Mouse (Mus musculus): ENCODE data around the gene Rcsd1. TPM values are rescaled to one million over a fixed set of nuclear protein-coding genes. Genes with fewer than 3 reads are reported as not detected.
"Not testable (repeated sequence)": the region's sequence is repeated elsewhere in the genome, so short reads cannot be mapped to it uniquely, and the experiment has no call there.

The Rcsd1 gene
- total RNA-seq, 2 experiments from 2014 or later: 112 to 114 TPM

- intact Hi-C loops (cut with DNase I): no loop called here
- DNase-seq: no peak
Observed at GRCm38 (mm10) chr1:165695392-165696014, 14.1 kb downstream of the Rcsd1 start.

- peak in 1 of 2 experiments; percentile 13 for DNase-seq
- intact Hi-C loops (cut with DNase I): no loop called here
Observed at GRCm38 (mm10) chr1:165693856-165694255, 15.7 kb downstream of the Rcsd1 start.

DNA sequence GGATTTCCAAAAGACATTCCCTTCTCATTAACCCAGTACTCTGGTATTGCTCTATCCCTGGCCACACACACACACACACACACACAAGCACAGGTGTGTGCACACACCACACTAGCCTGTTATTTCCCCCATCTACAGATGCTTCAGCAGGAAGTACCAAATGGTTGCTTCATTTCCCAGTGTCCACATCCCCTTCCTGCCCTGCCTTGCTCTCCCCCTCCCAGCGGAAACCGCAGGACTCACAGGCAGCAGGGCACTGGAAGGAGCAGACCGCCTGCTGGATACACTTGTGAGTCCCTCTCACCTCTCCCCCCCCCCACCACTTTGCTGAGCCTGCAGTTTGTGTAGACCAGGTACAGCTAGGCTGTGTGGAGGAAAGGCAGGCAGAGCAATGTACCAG lies 18.0 kb downstream of the Rcsd1 start:
- peak; percentile 73 to 76 for DNase-seq
- intact Hi-C loops (cut with DNase I): no loop called here

GRCm38 (mm10) chr1:165689845-165690244 lies 19.7 kb downstream of the Rcsd1 start:
- intact Hi-C loops (cut with DNase I): no loop called here
- DNase-seq: peak in 1 of 2 experiments; percentile 28

DNA sequence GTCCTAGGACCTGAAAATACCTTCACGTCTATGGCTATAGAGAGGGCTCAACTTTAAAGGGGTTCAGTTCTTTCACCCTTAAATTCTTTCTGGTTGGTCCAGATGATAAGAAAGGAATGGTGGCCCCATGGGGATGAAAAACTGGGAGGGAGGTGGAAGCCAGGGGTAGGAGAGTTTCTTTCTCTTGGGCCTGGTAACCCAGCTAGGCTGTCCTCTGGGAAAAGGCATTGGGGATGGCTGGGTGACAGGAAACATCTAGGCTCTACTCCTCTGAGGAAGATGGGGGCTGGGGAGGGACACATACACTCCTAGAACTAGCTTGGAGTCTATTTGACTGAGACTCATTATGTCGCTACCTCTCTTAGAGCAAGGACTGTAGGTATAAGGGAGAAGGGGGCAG lies 21.7 kb downstream of the Rcsd1 start:
- no peak for DNase-seq
- intact Hi-C loops (cut with DNase I): no loop called here

GRCm38 (mm10) chr1:165686963-165687362 lies 22.6 kb downstream of the Rcsd1 start:
- intact Hi-C loops (cut with DNase I): no loop called here
- peak in 1 of 2 experiments; percentile 58 for DNase-seq

- DNase-seq: no peak
- intact Hi-C loops (cut with DNase I): no loop called here
Observed at GRCm38 (mm10) chr1:165686349-165686748, 23.2 kb downstream of the Rcsd1 start.

DNA sequence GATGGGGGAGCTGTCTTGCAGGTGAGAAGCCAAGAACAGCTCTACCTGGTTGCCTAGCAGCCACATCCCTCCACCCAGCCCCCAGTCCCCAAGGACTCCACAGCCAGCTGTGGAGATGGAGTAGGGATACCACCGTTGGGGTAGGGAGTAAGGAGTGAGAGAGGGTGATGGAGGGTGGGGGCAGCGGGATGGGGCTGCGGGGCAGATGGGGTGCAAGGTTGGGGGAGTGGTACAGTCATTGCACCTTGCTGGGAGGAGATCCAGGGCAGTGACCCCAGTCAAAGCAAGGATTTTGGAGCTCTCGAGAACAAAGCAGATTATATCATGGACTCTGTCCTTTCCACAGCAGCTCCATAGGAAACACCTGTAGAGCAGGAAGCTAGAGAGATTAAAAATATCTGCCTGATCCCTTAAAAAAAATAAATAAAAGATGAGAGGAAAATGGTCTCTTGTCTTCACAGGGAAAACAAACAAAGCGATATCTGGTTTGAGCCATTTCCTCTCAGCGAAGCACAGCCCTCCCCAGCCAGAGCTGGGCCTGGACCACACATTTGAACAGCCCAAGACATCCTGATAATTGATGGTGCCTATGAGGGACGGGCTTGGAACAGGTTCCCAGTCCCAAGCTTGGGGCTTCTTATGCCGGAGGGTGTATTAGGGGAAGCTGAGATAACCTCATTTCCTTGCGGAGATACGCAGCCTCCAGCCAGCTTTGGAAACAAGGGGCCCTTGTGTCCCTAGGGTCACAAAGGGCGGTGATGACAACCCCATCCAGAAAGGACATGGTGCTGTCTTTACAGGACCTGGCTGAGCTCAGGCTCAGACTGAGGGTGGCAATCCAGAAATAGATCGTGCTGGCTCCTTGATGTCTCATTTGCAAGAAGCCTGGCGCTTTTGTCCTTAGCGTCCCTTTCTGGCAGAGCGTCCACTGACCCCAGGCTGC lies 25.0 kb downstream of the Rcsd1 start:
- intact Hi-C loops (cut with DNase I): loop anchor here (2.0 kb wide), 1 partner anchor 22 kb away; no protein-coding TSS in a partner anchor
- peak; percentile 67 to 77 for DNase-seq

DNA sequence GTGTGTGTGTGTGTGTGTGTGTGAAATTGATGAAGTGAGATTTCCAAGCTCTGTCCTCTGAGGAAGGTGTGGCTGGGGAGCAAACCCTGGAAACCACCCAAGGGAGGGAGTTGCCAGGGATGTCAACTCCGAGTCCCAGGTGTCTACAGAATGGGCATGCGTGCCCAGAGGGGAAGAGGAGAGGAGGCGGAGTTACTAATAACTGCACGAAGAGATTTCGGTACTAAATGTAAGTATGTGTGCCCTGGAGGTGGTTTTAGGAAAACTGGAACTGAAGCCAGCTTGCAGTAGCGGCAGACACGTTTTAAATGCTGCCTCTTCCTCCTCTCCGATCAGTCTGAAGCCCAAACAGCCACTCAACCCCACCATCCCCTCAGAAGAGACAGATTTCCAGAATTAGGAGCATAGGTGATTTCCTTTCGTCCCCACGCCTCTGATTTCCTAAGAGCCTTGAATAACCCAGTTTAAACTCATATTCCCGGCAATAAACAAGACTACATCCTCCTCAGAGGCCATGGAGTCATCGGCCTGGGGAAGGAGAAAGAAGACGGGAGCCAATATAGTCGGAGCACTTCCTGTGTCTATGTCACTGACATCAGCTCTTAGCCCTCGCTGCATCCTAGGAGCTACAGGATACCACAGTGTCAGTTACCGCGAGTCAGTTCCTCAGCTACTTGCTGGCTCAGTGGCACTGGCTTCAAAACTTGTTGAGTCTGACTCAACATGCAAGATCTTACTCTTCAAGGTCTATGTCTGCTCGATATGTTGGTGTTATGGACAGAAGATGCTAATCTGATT lies 27.3 kb downstream of the Rcsd1 start:
- no peak for DNase-seq
- intact Hi-C loops (cut with DNase I): no loop called here

GRCm38 (mm10) chr1:165681045-165681794 lies 28.3 kb downstream of the Rcsd1 start:
- intact Hi-C loops (cut with DNase I): no loop called here
- DNase-seq: no peak

- DNase-seq; intact Hi-C loops (cut with DNase I): not testable (repeated sequence)
Observed at GRCm38 (mm10) chr1:165680086-165680485, 29.5 kb downstream of the Rcsd1 start.

GRCm38 (mm10) chr1:165679618-165679997 lies 29.9 kb downstream of the Rcsd1 start:
- no peak for DNase-seq
- intact Hi-C loops (cut with DNase I): loop anchor here (2.0 to 10.0 kb wide), 2 partner anchors 17 to 195 kb away; no protein-coding TSS in a partner anchor

DNA sequence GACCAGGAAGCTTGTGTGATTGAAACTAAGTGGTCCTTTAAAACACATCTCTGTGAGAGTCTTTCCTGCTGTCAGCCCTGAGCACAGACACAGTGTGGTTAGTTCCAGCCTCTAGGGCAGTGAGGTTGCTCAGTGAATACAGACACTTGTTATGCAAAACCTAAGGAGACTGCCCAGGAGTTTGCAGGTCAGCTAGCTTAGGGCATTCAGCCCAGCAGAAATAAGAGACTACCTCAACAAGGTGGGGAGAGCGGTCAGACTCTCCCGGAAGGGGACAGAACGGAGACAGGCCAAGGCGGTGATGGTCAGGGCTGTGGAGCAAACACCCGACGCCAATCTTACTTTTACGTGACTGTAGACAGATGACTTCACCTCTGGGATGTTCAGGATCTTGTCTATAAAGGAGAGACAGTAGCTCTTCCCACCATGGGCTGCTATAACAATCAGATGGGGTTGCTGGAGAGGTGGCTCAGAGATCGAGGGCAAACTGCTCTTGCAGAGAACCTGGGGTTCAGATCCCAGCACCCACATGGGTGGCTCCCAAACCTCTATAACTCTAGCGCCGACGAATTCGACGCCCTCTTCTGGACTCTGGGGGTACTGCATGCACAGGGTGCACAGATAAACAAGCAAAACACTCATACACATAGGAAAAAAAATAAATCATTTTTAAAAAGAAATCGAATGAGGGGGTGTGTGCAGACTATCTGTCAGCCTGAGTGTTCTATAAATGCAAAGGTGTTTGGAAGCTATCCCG lies 30.5 kb downstream of the Rcsd1 start:
- DNase-seq: no peak
- intact Hi-C loops (cut with DNase I): loop anchor here (2.0 to 10.0 kb wide), 2 partner anchors 16 to 196 kb away; no protein-coding TSS in a partner anchor

GRCm38 (mm10) chr1:165677558-165677957 lies 32.0 kb downstream of the Rcsd1 start:
- intact Hi-C loops (cut with DNase I): loop anchor here (10.0 kb wide), 1 partner anchor 197 kb away; no protein-coding TSS in a partner anchor
- peak in 1 of 2 experiments; percentile 64 for DNase-seq

DNA sequence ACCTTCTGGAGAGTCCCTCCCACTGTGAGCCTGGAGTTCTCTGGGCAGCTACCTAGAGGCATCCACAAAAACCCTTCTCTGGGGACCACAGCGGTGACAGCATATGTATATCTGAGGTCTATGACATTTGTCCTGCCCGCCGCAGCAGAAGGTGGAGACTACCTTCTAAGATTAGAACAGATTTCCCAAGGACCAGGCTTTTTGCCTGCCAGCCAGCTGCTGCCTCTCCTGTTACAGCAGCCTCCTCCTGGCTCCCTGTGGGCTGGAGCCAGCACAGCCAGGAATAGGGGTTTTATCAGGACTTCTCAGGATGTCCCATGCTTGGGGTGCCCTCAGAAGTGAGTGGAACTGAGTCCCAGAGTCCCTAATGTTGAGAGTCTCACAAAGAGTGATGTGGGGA lies 32.6 kb downstream of the Rcsd1 start:
- peak in 1 of 2 experiments; percentile 25 for DNase-seq
- intact Hi-C loops (cut with DNase I): loop anchor here (10.0 kb wide), 1 partner anchor 198 kb away; no protein-coding TSS in a partner anchor

DNA sequence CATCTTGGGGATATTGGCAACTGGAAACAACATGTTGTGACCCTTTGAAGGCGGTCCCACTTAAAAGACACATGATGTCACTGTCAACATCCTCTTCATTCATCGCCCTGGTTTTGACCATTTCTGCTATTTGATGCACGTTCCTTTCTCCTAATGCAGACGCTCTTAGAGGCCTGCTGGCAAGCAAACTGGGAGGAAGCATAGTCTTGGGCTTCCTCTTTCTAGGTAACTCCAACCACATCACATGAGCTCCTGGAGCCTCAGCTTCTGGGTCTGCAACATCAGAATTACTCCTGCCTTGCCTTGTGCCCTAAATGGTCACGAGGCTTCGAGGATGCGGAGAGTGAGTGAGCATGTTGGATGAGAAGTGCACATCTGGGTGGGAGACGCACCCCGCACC lies 34.4 kb downstream of the Rcsd1 start:
- no peak for DNase-seq
- intact Hi-C loops (cut with DNase I): loop anchor here (10.0 kb wide), 1 partner anchor 200 kb away; no protein-coding TSS in a partner anchor

DNA sequence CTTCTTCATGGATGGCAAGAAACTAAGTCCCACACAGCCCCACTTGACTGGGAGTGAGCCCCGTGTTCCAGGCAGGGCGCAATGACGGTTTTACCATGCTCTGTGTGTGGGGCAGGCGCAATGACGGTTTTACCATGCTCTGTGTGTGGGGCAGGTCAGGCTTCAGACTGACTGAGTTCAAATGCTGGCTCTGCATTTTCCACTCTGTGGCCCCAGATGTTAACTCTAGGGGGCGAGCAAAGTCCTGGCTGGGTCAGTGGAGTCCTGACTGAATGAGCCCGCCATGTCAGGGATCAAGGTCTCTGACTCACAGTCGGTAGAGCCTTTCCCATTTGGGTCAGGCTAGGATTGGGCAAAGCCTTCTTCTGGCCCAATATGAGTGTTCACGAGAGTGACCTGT lies 37.2 kb downstream of the Rcsd1 start:
- DNase-seq: no peak
- intact Hi-C loops (cut with DNase I): loop anchor here (5.0 to 10.0 kb wide), 2 partner anchors 202 to 280 kb away; no protein-coding TSS in a partner anchor

DNA sequence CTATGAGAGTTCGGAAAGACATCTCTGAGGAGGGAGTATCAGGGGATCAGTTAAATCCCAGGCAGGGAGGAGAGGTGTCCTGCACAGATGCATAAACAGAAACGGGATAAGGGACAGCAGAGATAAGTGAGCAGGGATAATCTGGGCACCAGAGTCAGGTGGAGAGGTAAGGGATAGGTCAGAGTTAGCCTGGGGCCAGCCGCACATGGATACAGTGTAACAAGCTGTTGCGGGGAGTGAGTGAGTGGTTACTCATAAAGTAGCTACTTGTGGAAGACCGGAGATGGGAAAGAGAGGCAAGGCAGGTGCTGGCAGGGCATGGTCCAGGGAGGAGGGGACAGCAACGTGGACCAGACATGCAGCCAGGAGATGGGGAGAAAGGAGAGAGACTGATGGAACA lies 39.5 kb downstream of the Rcsd1 start:
- DNase-seq: no peak
- intact Hi-C loops (cut with DNase I): loop anchor here (5.0 to 10.0 kb wide), 2 partner anchors 205 to 282 kb away; no protein-coding TSS in a partner anchor

DNA sequence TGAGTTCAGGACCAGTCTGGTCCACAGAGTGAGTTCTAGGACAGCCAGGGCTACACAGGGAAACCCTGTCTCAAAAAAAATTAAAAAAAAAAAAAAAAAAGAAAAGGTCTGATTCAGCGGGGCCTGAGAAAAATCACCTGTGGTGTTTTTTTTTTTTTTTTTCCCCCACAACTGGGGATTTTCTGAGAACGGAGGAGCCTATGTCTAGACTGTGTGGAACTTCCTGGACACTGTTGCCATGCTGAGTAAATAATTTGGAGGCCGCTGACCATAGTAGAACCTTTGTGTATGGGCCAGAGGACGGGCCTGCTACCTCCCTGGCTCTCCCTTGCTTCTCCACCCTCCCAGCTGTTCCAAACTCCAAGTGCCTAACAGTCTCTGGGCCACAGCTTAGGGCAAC lies 40.7 kb downstream of the Rcsd1 start:
- DNase-seq: no peak
- intact Hi-C loops (cut with DNase I): loop anchor here (10.0 kb wide), 2 partner anchors 336 to 486 kb away; partner anchors contain the start of gene Pou2f1
